Mouse (Mus musculus): ENCODE results near the gene Usp43. TPM values are rescaled to one million over a fixed set of nuclear protein-coding genes. Genes with fewer than 3 reads are reported as not detected.

The Usp43 gene
- total and polyA plus RNA-seq, 3 experiments = not detected

DNA sequence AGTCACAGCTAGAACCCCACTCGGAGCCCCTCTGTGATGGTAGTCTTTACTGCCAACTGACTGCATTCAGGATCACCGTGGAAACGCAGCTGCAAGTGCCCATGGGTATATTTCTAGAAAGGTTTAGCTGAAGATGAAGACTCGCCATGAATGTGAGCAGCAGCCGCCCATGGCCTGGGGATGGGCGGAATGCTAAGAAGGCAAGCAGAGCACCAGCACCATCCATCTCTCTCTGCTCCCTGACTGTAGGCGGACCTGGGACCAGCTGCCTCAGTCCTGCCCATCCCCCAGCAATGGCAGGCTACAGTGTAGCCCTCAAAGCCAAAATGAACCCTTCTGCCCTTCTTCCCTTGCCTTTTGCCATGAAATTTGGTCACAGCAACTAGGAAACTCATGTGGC, 26.3 kb downstream of the Usp43 start:
- Histone ChIP-seq H3K27ac (ENCODE audit: control insufficient read depth, low read depth, low read length) (no peak overlapping the region), H3K27me3 (ENCODE audit: control insufficient read depth in 1 of 2, insufficient read depth in 2 of 2, low read length in 2 of 2) (no peaks in the 10 kb centered on the region), H3K4me3 (ENCODE audit: control insufficient read depth in 1 of 2, insufficient read depth in 1 of 2, low read depth in 2 of 2, low read length in 2 of 2) (no peak overlapping the region), H3K9me3 (replicated peaks; ENCODE audit: insufficient read depth, low read length) (no peaks in the 10 kb centered on the region), H3K4me1 (ENCODE audit: control insufficient read depth in 1 of 2, insufficient read depth in 2 of 2, low read length in 2 of 2) (no peaks in the 10 kb centered on the region), H3K9ac (ENCODE audit: control insufficient read depth, low read depth, low read length, poor library complexity, severe bottlenecking) (no peak overlapping the region), H3K79me2 (ENCODE audit: control insufficient read depth, insufficient read depth, low read length, poor library complexity) (no peaks in the 10 kb centered on the region), H3K36me3 (ENCODE audit: control insufficient read depth in 1 of 2, insufficient read depth in 2 of 2, low read length in 2 of 2) (no peaks in the 10 kb centered on the region)
- TF ChIP-seq EP300 (IDR thresholded peaks at IDR 0.05; ENCODE audit: low read depth in 1 of 2, low read length in 2 of 2) (no peak), USF1 (IDR thresholded peaks at IDR 0.05; ENCODE audit: low read depth, low read length) (no peak), ZKSCAN1 (IDR thresholded peaks at IDR 0.05; ENCODE audit: low read depth, low read length) (no peak), ELF1 (IDR thresholded peaks at IDR 0.05; ENCODE audit: low read depth, low read length) (no peak), TBP (IDR thresholded peaks at IDR 0.05; ENCODE audit: low read depth, low read length) (no peak), MEF2A (IDR thresholded peaks at IDR 0.05; ENCODE audit: extremely low read depth, insufficient replicate concordance, low read depth, low read length, poor library complexity, severe bottlenecking) (no peak), CHD1 (IDR thresholded peaks at IDR 0.05; ENCODE audit: low read depth, low read length) (no peak), JUND (IDR thresholded peaks at IDR 0.05; ENCODE audit: low read depth, low read length) (no peak), POLR2AphosphoS2 (IDR thresholded peaks at IDR 0.05; ENCODE audit: low read length) (no peak), MAZ (IDR thresholded peaks at IDR 0.05; ENCODE audit: low read depth, low read length) (no peak), UBTF (IDR thresholded peaks at IDR 0.05; ENCODE audit: borderline replicate concordance, insufficient read depth, low read depth, low read length) (no peak), CTCF (IDR thresholded peaks at IDR 0.05 in 2 of 3, conservative IDR thresholded peaks at IDR 0.05 in 1 of 3; ENCODE audit: control insufficient read depth in 1 of 3, insufficient read depth in 1 of 3, low read depth in 2 of 3, low read length in 3 of 3, poor library complexity in 1 of 3, severe bottlenecking in 1 of 3) (no peak), TAL1 (IDR thresholded peaks at IDR 0.05; ENCODE audit: low read length) (no peak), MAFK (IDR thresholded peaks at IDR 0.05; ENCODE audit: borderline replicate concordance, low read depth, low read length) (no peak), BHLHE40 (IDR thresholded peaks at IDR 0.05; ENCODE audit: borderline replicate concordance, low read depth, low read length) (no peak), NELFE (IDR thresholded peaks at IDR 0.05; ENCODE audit: low read depth, low read length) (no peak), KAT2A (conservative IDR thresholded peaks at IDR 0.05; ENCODE audit: low read depth, low read length) (no peak)
- DNase-seq (ENCODE audit: low read depth, low spot score) = no peak

DNA sequence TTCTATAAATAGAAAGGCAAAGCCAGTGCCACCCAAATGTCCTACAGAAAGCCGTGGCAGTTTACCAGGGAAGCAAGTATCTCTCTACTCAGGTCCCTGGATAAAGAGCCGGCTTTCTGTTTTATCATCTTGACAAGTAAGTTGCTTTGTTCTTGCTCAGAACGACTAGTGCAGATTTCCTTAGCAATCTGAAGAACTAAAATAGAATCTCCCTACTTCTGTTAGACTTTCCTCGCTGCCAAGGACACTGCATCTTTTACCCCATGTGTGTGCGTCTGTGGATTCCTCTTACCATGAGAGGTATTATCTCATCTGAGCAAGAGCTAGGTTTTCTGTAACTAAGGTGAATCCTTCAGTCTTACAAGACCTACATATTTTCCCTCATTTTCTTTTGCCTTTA, 33.4 kb downstream of the Usp43 start:
- no peak overlapping the region for H3K4me3 ChIP-seq (ENCODE audit: control insufficient read depth in 1 of 2, insufficient read depth in 1 of 2, low read depth in 2 of 2, low read length in 2 of 2)
- H3K9me3 ChIP-seq (replicated peaks; ENCODE audit: insufficient read depth, low read length) = no peaks in the 10 kb centered on the region; the same call in 1 of the 2 replicates
- H3K4me1 ChIP-seq (ENCODE audit: control insufficient read depth in 1 of 2, insufficient read depth in 2 of 2, low read length in 2 of 2) = no peaks in the 10 kb centered on the region
- no peaks in the 10 kb centered on the region for H3K79me2 ChIP-seq (ENCODE audit: control insufficient read depth, insufficient read depth, low read length, poor library complexity)
- TF ChIP-seq RCOR1 (IDR thresholded peaks at IDR 0.05; ENCODE audit: low read depth, low read length) (no peak), UBTF (IDR thresholded peaks at IDR 0.05; ENCODE audit: borderline replicate concordance, insufficient read depth, low read depth, low read length) (no peak), SIN3A (IDR thresholded peaks at IDR 0.05; ENCODE audit: low read length) (no peak), ZC3H11A (IDR thresholded peaks at IDR 0.05; ENCODE audit: low read depth, low read length) (no peak), ZMIZ1 (IDR thresholded peaks at IDR 0.05; ENCODE audit: low read depth, low read length) (no peak), USF1 (IDR thresholded peaks at IDR 0.05; ENCODE audit: low read depth, low read length) (no peak)
- no peak overlapping the region for H3K27ac ChIP-seq (ENCODE audit: control insufficient read depth, low read depth, low read length)
- H3K9ac ChIP-seq (ENCODE audit: control insufficient read depth, low read depth, low read length, poor library complexity, severe bottlenecking) = no peak overlapping the region
- H3K36me3 ChIP-seq (ENCODE audit: control insufficient read depth in 1 of 2, insufficient read depth in 2 of 2, low read length in 2 of 2) = no peaks in the 10 kb centered on the region
- H3K27me3 ChIP-seq (ENCODE audit: control insufficient read depth in 1 of 2, insufficient read depth in 2 of 2, low read length in 2 of 2) = no peaks in the 10 kb centered on the region
- no peak for DNase-seq (ENCODE audit: low read depth, low spot score)

All from MEL (cell line).